Mouse (Mus musculus) urinary bladder, postnatal 25 days (tissue): ENCODE results near the gene Rnf180.

Experiments
- DNase-seq: peaks from one replicate; pipeline ENCODE4 v3.0.0; 2022; ENCODE audit warnings: low spot score

The Rnf180 gene

GRCm38 (mm10) chr13:105132370-105132769, 162.2 kb downstream of the Rnf180 start:
- DNase-seq, result no peak

GRCm38 (mm10) chr13:105130080-105130479, 164.5 kb downstream of the Rnf180 start:
- no peak for DNase-seq

GRCm38 (mm10) chr13:105122092-105122491, 172.5 kb downstream of the Rnf180 start:
- no peak for DNase-seq

GRCm38 (mm10) chr13:105121617-105122016, 173.0 kb downstream of the Rnf180 start:
- no peak for DNase-seq

GRCm38 (mm10) chr13:105111599-105111998, 183.0 kb downstream of the Rnf180 start:
- DNase-seq, result no peak

- no peak for DNase-seq
Measured at GRCm38 (mm10) chr13:105104385-105104784, 190.2 kb downstream of the Rnf180 start.

GRCm38 (mm10) chr13:105100705-105101104, 193.9 kb downstream of the Rnf180 start:
- no peak for DNase-seq

GRCm38 (mm10) chr13:105096316-105096715, 198.3 kb downstream of the Rnf180 start:
- no peak for DNase-seq

GRCm38 (mm10) chr13:105089276-105089675, 205.3 kb downstream of the Rnf180 start:
- no peak for DNase-seq

- DNase-seq, result no peak
Measured at GRCm38 (mm10) chr13:105081862-105082261, 212.8 kb downstream of the Rnf180 start, which contains the start of gene 4933425L06Rik. 4933425L06Rik (plus strand) TSS chr13:105082122.
